Mouse (Mus musculus) T-cell, adult 2 months (primary cell): ENCODE data around the gene Rab5if.
"Not testable (repeated sequence)": the region's sequence is repeated elsewhere in the genome, so short reads cannot be mapped to it uniquely, and the experiment has no call there.

Source experiments
- DNase-seq: peaks from one replicate; pipeline ENCODE4 v3.0.0; 2022; ENCODE audit warnings: low spot score

Rab5if gene

GRCm38 (mm10) chr2:156887017-156887416 is 24.1 kb downstream of the Rab5if start, which contains the start of gene Sla2:
Gene Sla2, minus strand, starts transcription at chr2:156887192.
- DNase-seq = peak; percentile 83

- DNase-seq = no peak
Observed at GRCm38 (mm10) chr2:156888490-156888889, 25.6 kb downstream of the Rab5if start.

- DNase-seq = no peak
Observed at GRCm38 (mm10) chr2:156892240-156892639, 29.3 kb downstream of the Rab5if start.

DNA sequence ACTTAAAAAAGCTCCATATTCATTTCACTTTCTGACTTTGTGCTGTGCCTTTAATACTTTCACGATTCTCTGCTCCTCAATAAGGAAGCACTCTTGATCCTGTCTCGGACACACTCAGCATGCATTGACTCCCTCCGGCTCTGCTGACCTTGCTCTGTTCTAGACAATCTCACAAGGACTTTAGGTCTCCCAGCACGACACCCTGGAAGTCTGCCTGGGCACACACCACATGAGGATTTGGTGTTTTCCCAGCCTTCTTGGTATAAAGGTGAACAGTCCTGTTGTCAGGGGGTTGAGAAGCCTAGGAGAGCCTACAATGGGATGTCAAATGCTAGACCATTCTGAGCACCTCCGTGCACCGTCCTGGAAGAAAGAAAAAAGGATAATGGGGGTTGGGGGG is 29.9 kb downstream of the Rab5if start:
- DNase-seq = no peak

- DNase-seq = no peak
Observed at GRCm38 (mm10) chr2:156894496-156895265, 31.8 kb downstream of the Rab5if start.

DNA sequence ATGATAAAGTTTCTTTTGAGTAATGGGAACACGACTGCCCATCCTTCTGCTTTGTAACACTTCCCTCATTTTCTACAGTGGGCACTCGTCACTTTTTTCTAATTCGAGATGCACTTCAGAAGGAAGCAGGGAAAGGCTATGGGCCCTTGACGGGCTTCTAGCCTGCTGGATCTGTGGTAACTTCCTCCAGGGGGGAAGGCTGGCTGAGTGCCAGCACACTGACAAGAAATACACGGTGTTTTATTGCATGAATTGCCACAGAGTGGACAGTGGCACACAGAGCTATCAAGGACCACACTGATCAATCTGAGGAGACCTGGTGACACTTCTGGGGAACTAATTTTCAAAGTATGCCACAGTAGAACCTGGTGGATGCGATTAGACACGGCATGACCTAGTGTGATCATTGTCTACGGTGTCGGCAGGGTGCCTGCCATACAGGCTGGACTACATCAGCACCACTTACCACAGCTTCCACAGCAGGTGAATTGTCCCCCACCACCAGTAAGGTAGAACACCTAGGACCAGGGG is 33.5 kb downstream of the Rab5if start:
- no peak for DNase-seq

GRCm38 (mm10) chr2:156897034-156897433 is 34.1 kb downstream of the Rab5if start:
- DNase-seq = no peak

DNA sequence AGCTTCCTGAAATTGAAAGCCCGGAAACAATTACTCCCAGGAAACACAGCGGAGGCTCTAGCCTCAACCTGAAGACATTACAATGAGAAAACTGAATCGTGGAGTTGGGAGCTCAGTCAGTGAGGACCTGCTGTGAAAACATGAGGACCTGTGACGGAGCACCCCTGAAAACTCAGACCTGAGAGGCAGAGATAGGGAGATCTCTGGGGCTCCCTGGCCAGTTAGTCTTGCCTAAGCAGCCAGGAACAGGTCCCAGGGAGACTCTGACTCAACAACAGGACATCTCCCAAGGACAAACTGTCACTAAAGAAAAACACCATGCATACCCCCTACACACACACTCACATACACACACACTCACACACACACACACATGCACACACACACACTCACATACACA is 35.4 kb downstream of the Rab5if start:
- DNase-seq = no peak

GRCm38 (mm10) chr2:156899184-156899583 is 36.3 kb downstream of the Rab5if start:
- DNase-seq = no peak

- no peak for DNase-seq
Observed at GRCm38 (mm10) chr2:156901344-156901743, 38.4 kb downstream of the Rab5if start.

- no peak for DNase-seq
Observed at GRCm38 (mm10) chr2:156901883-156902282, 39.0 kb downstream of the Rab5if start.

DNA sequence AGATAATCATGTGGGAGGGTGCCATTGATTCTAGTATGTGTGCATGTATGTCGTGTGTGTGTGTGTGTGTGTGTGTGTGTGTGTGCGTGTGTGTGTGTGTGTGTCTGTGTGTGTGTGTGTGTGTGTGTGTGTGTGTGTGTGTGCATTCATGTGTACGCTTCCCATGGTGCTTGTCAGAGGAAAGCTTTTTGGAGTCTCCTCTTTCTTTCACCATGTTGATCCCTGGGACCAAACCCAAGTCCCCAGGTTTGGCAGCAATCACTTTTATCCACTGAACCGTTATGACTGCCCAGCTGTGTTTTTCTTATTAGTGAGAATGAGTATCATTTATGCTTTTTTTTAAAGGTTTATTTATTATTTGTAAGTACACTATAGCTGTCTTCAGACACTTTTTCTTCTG is 39.5 kb downstream of the Rab5if start:
- not testable (repeated sequence) for DNase-seq

DNA sequence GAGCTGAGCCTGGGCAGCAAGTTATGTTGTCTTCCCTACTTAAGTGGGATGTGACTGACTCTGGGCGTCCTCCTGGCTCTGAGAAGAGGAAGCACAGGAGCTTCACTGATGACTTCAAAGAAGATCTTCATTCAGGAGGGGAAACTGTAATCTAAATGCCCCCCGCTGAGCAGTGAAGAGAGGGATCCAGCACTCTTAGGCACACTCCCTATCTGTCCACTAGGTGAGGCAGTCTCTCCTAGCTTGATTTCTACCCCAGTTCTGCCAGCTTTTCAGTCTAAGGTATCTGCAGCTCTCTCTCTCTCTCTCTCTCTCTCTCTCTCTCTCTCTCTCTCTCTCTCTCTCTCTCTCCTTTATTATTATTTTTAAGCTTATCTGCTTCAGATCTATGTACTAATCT is 40.4 kb downstream of the Rab5if start:
- DNase-seq = no peak

DNA sequence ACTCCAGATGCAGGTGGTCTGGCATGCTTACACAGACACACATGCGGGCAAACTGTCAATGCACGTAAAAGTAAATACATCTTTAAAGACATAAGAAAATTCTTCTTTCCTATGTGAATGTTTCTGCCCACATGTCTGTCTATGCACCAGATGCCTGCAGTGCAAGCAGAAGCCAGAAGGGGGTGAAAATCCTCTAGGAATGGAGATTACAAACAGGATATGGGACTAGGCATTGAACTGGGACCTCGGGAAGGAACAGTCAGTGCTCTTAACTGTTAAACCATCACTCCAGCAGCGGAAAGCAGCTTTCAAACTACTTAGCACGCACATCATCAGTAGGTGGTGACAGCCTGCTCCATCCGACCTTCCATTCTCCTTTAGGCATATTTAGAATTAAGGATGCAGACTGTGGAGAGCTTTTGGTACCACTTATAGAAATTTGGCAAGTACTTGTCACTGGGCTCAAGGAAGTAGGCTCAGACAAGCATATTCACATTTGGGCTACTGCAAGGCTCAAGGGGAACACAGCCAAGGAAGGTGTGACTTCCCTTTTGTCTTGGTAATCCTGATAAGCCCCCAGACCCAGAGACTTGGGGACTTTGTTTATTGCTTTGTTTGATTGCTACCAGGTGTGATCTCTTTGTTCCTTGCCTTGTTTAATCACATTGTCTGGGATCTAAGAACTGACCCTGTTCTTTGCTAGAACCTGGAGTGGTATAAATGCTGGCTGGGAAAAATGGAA is 42.2 kb downstream of the Rab5if start:
- DNase-seq = no peak

- not testable (repeated sequence) for DNase-seq
Observed at GRCm38 (mm10) chr2:156905931-156906330, 43.0 kb downstream of the Rab5if start.

GRCm38 (mm10) chr2:156913191-156913590 is 50.3 kb downstream of the Rab5if start:
- DNase-seq = no peak

DNA sequence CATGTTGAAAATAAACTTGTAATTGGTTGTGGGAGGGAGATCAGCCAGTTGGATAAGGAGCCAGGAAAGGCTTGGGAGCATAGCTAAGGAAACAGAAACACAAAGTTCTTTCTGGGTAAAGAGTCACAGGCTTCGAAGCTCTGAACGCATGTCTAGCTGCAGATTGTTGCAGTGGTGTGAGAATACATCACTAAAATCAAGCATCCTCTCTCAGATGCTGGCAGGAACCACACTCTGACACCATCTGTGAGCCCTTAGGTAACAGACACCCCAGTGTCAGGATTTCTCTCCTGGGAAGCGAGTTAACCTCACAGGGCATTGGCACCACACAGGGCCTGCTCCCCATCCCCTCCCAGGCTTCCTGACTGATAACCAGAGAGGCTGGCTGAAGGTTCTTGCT is 52.6 kb downstream of the Rab5if start:
- no peak for DNase-seq

- no peak for DNase-seq
Observed at GRCm38 (mm10) chr2:156916419-156917125, 53.6 kb downstream of the Rab5if start.

DNA sequence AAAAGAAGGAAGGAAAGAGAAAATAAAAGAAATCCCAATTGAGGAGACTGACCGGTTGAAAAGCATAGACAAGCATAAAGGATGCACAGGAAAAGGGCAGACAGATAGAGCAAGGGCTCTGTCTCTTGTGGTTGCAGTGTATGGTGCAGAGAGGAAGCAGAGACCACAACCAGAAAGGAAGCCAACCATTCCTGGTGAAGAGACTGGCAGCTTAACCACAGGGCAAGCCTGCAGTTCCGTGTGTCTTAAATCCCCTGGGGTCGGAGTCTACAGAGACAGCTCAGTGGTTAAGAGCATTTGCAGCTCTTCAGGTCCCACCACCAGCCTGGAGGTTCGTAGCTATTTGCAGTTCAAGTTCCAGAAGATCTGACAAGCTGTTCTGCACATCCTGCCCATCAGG is 55.6 kb downstream of the Rab5if start:
- DNase-seq = peak; percentile 56

GRCm38 (mm10) chr2:156919191-156919590 is 56.3 kb downstream of the Rab5if start:
- DNase-seq = not testable (repeated sequence)

DNA sequence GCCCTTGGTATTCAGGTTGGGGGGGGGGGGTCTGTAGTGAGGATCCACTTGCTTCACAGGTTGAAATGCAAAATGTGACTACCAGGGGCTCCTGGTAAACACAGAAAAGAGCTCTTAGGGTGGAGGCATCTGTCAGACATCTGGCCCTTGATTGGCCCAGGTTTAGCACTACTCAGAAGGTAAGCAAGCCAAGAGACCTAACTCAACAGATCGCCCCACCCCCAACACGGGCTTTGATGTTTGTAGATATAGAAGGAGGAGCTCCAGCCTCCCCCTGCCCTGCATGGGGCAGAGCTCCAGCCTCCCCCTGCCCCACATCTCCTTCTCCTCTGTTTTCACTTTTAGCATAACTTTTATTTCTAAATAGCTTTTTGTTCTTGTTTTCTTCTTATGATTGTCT is 56.9 kb downstream of the Rab5if start:
- no peak for DNase-seq

- no peak for DNase-seq
Observed at GRCm38 (mm10) chr2:156923057-156923456, 60.1 kb downstream of the Rab5if start.
